Mouse (Mus musculus): ENCODE results near the gene Gm10409. TPM values are rescaled to one million over a fixed set of nuclear protein-coding genes. Genes with fewer than 3 reads are reported as not detected.

The Gm10409 gene
- not detected for polyA plus RNA-seq (2017; shearing (Covaris generic))

DNA sequence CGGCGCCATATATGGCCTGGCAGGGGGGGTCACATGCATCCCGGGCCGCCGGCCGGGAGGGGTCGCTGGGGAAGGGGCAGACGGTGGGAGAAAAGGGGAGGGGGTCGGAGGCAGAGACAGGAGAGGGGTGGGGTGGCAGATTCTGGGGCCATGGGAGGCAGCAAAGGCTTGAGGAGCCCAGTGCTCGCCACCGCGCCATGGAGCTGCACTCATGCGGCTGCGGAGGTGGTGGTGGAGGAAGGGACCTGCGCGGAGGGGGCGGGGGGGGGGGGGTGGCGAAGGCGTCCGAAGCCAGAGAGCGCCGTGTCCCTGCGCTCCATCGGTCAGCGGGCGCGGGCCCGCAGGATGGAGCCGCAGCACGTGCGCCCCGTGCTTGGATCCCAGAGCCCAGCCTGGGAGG, at the start of gene Gm10409:
TSS of gene Gm10409 (plus strand) at position 301 of the 400 bp plus-strand sequence.

DNA sequence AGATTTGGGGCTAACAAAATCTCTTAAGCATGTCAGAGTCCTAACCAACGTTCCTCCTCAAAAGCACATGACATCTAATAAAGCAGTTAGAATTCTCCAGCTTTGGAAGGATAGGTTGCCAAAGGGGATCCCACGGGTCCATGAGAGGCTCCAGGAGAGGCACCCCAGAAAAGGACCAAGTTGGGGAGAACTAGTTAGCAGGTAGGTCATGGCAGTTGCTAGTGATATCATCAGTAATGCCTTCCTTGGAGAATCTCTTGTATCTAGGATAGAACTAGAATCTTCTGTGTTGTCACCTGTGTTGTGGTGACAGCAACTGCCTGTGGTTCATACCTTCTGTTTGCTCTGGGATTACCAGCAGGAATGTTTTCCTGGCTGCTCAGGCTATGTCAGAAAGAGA, 17.6 kb upstream of the Gm10409 start, which contains the start of gene Gm10413:
TSS of gene Gm10413 (plus strand) at position 301 of the 400 bp plus-strand sequence.

DNA sequence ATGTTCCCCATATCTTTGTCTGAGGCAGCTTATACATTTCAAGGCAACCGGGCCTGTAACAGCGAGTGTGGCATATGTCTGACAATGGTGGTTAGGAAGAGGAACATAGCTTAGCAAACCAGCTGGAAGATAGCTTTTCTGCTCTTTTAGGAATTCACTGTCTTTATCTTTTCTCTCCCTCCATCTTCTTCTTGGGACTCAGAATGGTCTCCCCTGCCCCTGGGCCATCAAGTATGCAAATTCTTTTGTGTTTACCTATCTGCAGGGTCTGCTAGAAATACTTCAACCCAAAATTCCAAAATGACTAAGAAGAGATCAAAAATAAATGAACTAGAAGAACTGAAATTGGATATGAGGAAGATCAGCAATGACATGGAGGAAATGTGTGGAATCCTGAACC, 15.4 kb downstream of the Gm10409 start, which contains the start of gene Gm3005:
TSS of gene Gm3005 (plus strand) at position 301 of the 400 bp plus-strand sequence.

DNA sequence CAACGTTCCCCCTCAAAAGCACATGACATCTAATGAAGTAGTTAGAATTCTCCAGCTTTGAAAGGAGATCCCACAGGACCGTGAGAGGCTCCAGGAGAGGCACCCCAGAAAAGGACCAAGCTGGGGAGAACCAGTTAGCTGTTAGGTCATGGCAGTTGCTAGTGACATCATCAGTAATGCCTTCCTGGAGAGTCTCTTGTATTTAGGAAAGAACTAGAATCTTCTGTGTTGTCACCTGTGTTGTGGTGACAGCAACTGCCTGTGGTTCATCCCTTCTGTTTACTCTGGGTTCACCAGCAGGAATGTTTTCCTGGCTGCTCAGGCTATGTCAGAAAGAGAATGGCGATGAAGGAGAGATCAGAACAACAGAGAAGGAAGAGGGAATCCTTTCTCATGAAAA, 36.7 kb downstream of the Gm10409 start, which contains the start of gene Gm10408:
TSS of gene Gm10408 (plus strand) at position 301 of the 400 bp plus-strand sequence.

Other genes starting within 250 kb of the Gm10409 start
- not detected for gene Gm5795, start 224.4 kb upstream of the Gm10409 start, polyA plus RNA-seq (2017; shearing (Covaris generic))
- not detected for gene D830030K20Rik, start 204.1 kb upstream of the Gm10409 start, polyA plus RNA-seq (2017; shearing (Covaris generic))
- gene Gm2956, start 80.0 kb upstream of the Gm10409 start, polyA plus RNA-seq (2017; shearing (Covaris generic)): not detected
- gene Gm10413, start 17.5 kb upstream of the Gm10409 start, polyA plus RNA-seq (2017; shearing (Covaris generic)): not detected
- not detected for gene Gm3005, start 15.5 kb downstream of the Gm10409 start, polyA plus RNA-seq (2017; shearing (Covaris generic))
- not detected for gene Gm10408, start 36.8 kb downstream of the Gm10409 start, polyA plus RNA-seq (2017; shearing (Covaris generic))
- not detected for gene Gm3012, start 221.9 kb downstream of the Gm10409 start, polyA plus RNA-seq (2017; shearing (Covaris generic))
- gene Gm3020, start 239.4 kb downstream of the Gm10409 start, polyA plus RNA-seq (2017; shearing (Covaris generic)): not detected

All from effector memory CD4-positive, alpha-beta T cell, adult 7 months (primary cell).